Mouse (Mus musculus) midbrain, embryonic 11.5 days (tissue): Measurements from ENCODE around the gene Prkag2. TPM values are rescaled to one million over a fixed set of nuclear protein-coding genes. Genes with fewer than 3 reads are reported as not detected.

ENCODE experiments used
- ATAC-seq: fragments of 200-750 bp; cut with Nextera tagmentation; 2 replicates; pipeline ENCODE4 v1.8.0; 2017; ENCODE audit warnings: moderate TSS enrichment, moderate library complexity; ENCODE audit not compliant: low FRiP score
- DNase-seq: peaks from one replicate; pipeline ENCODE4 v3.0.0; 2015; ENCODE audit warnings: low spot score; ENCODE audit errors: missing footprints
- H3K27ac ChIP-seq: fragments of 300-500 bp; sonication (generic); 2 replicates; pipeline ENCODE4 v1.5.1; 2014; ENCODE audit warnings: low read depth, low read length
- H3K27me3 ChIP-seq: fragments of 300-500 bp; sonication (generic); 2 replicates; pipeline ENCODE4 v1.6.1; 2014; ENCODE audit warnings: mild to moderate bottlenecking, low read length, moderate library complexity, mixed read lengths; ENCODE audit not compliant: control insufficient read depth, insufficient read depth
- H3K36me3 ChIP-seq: fragments of 300-500 bp; sonication (generic); 2 replicates; pipeline ENCODE4 v1.6.1; 2014; ENCODE audit warnings: mild to moderate bottlenecking, low read length, moderate library complexity, mixed read lengths; ENCODE audit not compliant: control insufficient read depth, insufficient read depth
- H3K4me1 ChIP-seq: fragments of 300-500 bp; sonication (generic); 2 replicates; pipeline ENCODE4 v1.6.1; 2014; ENCODE audit warnings: low read length; ENCODE audit not compliant: control insufficient read depth, insufficient read depth
- H3K4me2 ChIP-seq: fragments of 300-500 bp; sonication (generic); 2 replicates; pipeline ENCODE4 v1.6.1; 2014; ENCODE audit warnings: mild to moderate bottlenecking, moderate library complexity
- H3K4me3 ChIP-seq: fragments of 300-500 bp; sonication (generic); 2 replicates; pipeline ENCODE4 v1.5.1; 2014; ENCODE audit warnings: low read depth, low read length
- H3K9ac ChIP-seq: fragments of 300-500 bp; sonication (generic); 2 replicates; pipeline ENCODE4 v1.6.1; 2014; ENCODE audit warnings: low read length
- H3K9me3 ChIP-seq: fragments of 300-500 bp; sonication (generic); 2 replicates; pipeline ENCODE4 v1.6.1; 2016; ENCODE audit warnings: low read length; ENCODE audit not compliant: control insufficient read depth
- WGBS: fragments of 180-500 bp; shearing (Covaris S2); extraction: QIAGEN DNeasy Blood & Tissue Kit; methylation state at CpG from one replicate; pipeline ENCODE4 v1.1.7; 2014; 5-methylcytosine and 5-hydroxymethylcytosine counted together
- polyA plus RNA-seq: library from polyadenylated mRNA; unstranded; fragments of >200 nt; fragmentation: Nextera tagmentation; extraction: Ambion mirVana; gene quantifications from 2 replicates; pipeline ENCODE4 v1.2.1, GENCODE M21; 2014

The Prkag2 gene
- polyA plus RNA-seq, 1 experiment from 2014 or later = 59.8 TPM

DNA sequence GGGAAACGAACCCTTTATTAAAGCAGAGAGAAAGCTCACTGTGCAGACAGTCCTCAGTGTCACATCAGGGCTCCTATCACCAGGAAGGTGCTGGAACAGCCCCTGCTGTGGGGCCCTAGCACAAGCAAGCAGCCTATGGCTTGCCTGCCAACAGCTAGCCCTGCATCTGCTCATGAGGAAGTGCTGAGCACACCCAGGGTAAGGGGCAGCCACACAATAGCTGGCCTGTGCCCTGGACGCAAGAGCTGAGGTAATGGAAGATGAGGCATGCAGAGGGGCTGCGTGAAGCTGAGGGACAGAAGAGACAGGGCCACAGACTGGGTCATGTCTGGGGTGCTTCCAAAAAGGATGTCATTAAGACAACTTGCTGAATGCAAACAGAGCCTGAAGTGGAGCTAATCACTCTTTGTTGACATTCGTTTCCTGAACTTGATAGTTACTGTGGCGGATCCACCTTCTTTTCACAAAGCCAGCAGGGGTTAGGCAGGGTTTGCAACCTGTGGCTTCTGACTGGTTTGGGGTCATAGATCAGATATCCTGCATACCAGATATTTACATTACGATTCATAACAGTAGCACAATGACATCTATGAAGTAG is 94.8 kb downstream of the Prkag2 start:
- Histone ChIP-seq H3K4me1 (peaks cover 8% of the 10 kb centered on the region), H3K4me2 (no peak overlapping the region), H3K9ac (no peak overlapping the region), H3K27me3 (no peaks in the 10 kb centered on the region; the same call in 1 of the 2 replicates), H3K4me3 (no peak overlapping the region), H3K36me3 (no peaks in the 10 kb centered on the region), H3K9me3 (no peaks in the 10 kb centered on the region), H3K27ac (no peak overlapping the region)
- WGBS = 32% methylated on average over 6 of the region's 6 CpGs
- DNase-seq (no peak), ATAC-seq (no peak)

- H3K4me1 ChIP-seq = no peaks in the 10 kb centered on the region
- H3K4me2 ChIP-seq = no peak overlapping the region
- no peaks in the 10 kb centered on the region for H3K27me3 ChIP-seq
- H3K9ac ChIP-seq = no peak overlapping the region
- no peak overlapping the region for H3K4me3 ChIP-seq
- ATAC-seq (no peak), DNase-seq (no peak)
- H3K9me3 ChIP-seq = no peaks in the 10 kb centered on the region
- H3K27ac ChIP-seq = no peak overlapping the region
- WGBS = 71% methylated on average over 8 of the region's 8 CpGs
- no peaks in the 10 kb centered on the region for H3K36me3 ChIP-seq
These were observed 99.0 kb downstream of the Prkag2 start for GRCm38 (mm10) chr5:25001391-25001794.

DNA sequence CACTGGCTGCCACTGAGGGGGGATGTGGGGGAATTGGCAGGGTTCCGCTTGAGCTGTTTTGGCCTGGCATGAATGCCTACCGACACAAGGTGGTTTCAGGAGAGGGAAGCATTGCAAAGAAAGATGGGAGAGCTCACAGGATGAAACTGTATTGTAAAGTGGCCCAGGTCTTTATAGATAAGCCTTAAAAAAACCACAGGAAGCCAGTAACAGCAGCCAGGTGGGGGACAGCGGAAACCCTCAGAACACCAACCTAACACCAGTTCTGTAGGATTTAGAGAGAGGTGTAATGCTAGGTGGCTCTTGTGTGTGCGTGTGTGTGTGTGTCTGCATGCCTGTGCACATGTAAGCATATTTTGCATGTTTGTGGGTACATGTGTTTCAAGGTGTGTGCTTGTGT is 101.1 kb downstream of the Prkag2 start:
- no peak overlapping the region for H3K4me3 ChIP-seq
- no peak overlapping the region for H3K27ac ChIP-seq
- no peak overlapping the region for H3K9ac ChIP-seq
- DNase-seq (no peak), ATAC-seq (no peak)
- 77% methylated on average over 4 of the region's 4 CpGs for WGBS
- no peaks in the 10 kb centered on the region for H3K36me3 ChIP-seq
- H3K9me3 ChIP-seq = no peaks in the 10 kb centered on the region
- no peaks in the 10 kb centered on the region for H3K4me1 ChIP-seq
- H3K4me2 ChIP-seq = no peak overlapping the region
- H3K27me3 ChIP-seq = no peaks in the 10 kb centered on the region

DNA sequence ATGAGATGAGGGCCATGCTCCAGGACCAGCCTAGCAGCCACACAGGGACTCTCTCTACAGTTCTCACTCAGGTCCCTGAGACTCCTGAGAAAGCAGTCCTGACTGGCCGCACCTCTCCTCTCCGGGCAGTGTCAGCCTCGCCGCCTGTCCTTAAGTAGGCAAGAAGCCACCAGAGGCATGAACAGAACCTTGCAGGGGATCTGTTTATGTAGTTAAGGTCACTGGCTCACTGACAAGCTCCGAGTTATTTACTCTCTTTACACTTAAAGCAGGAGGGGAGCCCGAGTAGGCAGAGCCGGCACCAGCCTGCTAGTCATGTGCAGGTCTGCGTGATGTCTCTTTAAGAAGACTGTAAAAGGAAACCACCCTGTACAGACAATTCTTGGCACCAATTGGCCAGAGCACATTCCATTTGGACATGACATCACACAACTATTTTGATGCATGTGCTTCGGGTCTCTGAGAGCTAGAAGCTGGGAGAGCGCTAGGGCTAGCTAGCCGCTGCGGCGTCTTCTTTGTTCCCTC is 104.8 kb downstream of the Prkag2 start:
- Histone ChIP-seq H3K9ac (no peak overlapping the region), H3K4me1 (no peaks in the 10 kb centered on the region), H3K4me2 (no peak overlapping the region), H3K9me3 (no peaks in the 10 kb centered on the region), H3K4me3 (no peak overlapping the region), H3K36me3 (no peaks in the 10 kb centered on the region), H3K27me3 (no peaks in the 10 kb centered on the region), H3K27ac (no peak overlapping the region)
- DNase-seq = no peak
- ATAC-seq = no peak
- WGBS = 77% methylated on average over 13 of the region's 13 CpGs

DNA sequence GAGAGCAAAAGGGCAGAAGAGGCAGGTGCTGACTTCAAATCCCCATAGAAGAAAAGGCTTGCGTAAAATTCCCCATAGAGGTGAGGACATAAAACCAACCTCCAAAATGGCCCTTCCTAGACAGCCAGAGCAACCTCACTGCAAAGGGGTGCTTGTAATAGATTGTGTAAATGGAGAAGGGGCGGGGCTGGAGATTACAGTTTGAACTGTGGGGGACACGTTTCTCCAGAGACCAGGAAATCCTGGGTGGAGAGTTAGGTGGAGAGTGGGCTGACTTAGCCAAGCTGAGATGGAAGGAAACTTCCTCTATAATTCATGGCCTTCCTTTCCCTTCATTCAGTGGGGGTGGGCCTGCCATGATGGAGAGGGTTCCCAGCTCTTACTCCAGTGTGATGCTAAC is 107.3 kb downstream of the Prkag2 start:
- Histone ChIP-seq H3K9me3 (no peaks in the 10 kb centered on the region), H3K4me3 (no peak overlapping the region)

DNA sequence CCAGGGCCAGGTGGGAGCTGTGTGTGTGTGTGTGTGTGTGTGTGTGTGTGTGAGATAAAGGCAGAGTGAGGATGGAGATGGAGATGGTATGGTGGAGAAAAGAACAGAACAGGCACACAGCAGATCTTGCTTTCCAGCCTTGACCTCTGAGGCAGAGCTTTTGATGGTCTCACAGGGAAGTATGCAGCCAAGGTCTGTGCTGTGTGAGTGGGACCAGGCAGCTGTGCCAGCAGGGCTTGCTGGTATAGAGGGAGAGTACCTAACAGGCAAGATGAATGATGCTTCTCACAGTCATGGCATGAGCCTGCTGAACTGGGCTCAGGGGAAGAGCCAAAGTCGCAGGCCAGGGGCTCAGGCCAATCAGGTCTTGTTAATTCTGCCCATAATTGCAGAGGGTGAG is 108.9 kb downstream of the Prkag2 start:
- Histone ChIP-seq H3K9ac (no peak overlapping the region), H3K4me3 (no peak overlapping the region), H3K4me1 (no peaks in the 10 kb centered on the region), H3K36me3 (no peaks in the 10 kb centered on the region), H3K4me2 (no peak overlapping the region), H3K27ac (no peak overlapping the region), H3K27me3 (no peaks in the 10 kb centered on the region), H3K9me3 (no peaks in the 10 kb centered on the region)
- no peak for ATAC-seq
- DNase-seq = no peak
- WGBS = 65% methylated on average over 1 of the region's 1 CpGs

More for the DNA sequence above, 107.3 kb downstream of the Prkag2 start:
- DNase-seq (no peak), ATAC-seq (no peak)
- H3K4me1 ChIP-seq = no peaks in the 10 kb centered on the region
- no peak overlapping the region for H3K4me2 ChIP-seq
- no peak overlapping the region for H3K27ac ChIP-seq
- 74% methylated on average over 3 of the region's 3 CpGs for WGBS
- H3K9ac ChIP-seq = no peak overlapping the region
- H3K27me3 ChIP-seq = no peaks in the 10 kb centered on the region
- H3K36me3 ChIP-seq = no peaks in the 10 kb centered on the region

DNA sequence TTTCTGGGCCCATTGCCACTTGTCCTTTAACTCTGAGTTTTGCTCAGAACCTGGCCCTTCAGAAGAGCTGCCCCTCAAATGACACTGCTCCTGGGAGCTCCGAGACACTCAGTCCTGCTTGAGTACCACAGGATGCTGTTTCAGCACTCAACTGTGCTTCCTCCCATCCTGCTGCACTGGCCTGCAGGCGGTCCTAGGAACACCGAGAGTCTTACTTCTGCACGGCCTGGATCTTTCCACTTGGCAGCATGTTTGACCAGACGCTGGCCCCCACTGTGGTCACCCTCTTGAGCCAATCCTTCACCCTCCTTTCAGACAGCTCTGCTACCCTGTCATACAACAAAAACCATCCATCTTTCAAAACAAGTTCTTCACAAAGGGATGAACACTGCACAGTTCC is 110.0 kb downstream of the Prkag2 start:
- no peak overlapping the region for H3K9ac ChIP-seq
- ATAC-seq (no peak), DNase-seq (no peak)
- H3K4me2 ChIP-seq = no peak overlapping the region
- peaks cover 4% of the 10 kb centered on the region; the same call in 1 of the 2 replicates for H3K4me1 ChIP-seq
- no peaks in the 10 kb centered on the region for H3K27me3 ChIP-seq
- no peak overlapping the region for H3K27ac ChIP-seq
- no peak overlapping the region for H3K4me3 ChIP-seq
- H3K36me3 ChIP-seq = no peaks in the 10 kb centered on the region
- H3K9me3 ChIP-seq = no peaks in the 10 kb centered on the region
- 73% methylated on average over 5 of the region's 5 CpGs for WGBS

DNA sequence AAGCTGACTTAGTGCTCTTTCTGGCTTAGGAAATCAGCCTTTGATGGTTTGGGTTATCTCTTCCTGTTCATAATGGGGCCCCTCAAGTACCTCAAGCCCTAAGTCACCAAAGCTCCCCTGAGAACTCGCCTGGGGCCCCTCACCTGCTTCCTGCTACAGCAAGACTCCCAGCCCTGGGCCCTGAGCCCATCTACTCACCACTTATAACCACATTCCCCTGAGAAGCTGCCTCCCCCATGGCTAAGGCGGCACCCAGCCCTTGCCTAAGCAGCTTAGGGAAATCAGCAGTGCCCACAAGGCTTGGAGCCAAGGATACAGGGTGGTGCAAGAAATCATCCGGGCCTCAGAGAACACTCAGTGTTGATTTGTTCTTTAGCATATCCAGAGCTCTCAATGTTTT is 110.8 kb downstream of the Prkag2 start:
- H3K27me3 ChIP-seq = no peaks in the 10 kb centered on the region
- no peak overlapping the region for H3K4me3 ChIP-seq
- DNase-seq (no peak), ATAC-seq (no peak)
- 54% methylated on average over 3 of the region's 3 CpGs for WGBS
- H3K9me3 ChIP-seq = no peaks in the 10 kb centered on the region
- H3K4me1 ChIP-seq = peaks cover 4% of the 10 kb centered on the region; the same call in 1 of the 2 replicates
- H3K4me2 ChIP-seq = no peak overlapping the region
- H3K27ac ChIP-seq = no peak overlapping the region
- H3K36me3 ChIP-seq = no peaks in the 10 kb centered on the region
- H3K9ac ChIP-seq = no peak overlapping the region

DNA sequence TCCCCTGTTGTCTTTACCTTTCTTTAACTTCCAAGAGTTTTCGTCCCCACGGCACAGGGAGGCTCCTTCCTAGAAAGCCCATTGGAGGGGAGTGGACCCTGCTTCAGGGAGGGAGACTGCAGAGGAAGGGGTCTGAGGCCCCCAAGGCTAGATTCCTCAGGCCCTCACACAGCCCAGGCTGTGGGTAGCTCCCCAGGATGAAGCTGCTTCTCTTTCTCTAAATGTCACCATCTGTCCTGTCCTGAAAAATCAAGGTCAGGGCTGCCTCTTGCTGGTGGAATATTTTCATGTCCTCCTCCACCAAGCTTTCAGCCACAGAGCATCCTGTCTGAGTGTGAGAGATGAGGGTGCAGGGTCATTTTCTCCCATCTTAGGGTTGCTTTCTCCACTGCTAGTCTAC is 113.5 kb downstream of the Prkag2 start:
- no peaks in the 10 kb centered on the region for H3K27me3 ChIP-seq
- no peaks in the 10 kb centered on the region for H3K9me3 ChIP-seq
- H3K4me3 ChIP-seq = no peak overlapping the region
- peaks cover 4% of the 10 kb centered on the region; the same call in 1 of the 2 replicates for H3K4me1 ChIP-seq
- H3K36me3 ChIP-seq = no peaks in the 10 kb centered on the region
- WGBS = 35% methylated on average over 2 of the region's 2 CpGs
- H3K9ac ChIP-seq = no peak overlapping the region
- no peak overlapping the region for H3K27ac ChIP-seq
- ATAC-seq (no peak), DNase-seq (no peak)
- no peak overlapping the region for H3K4me2 ChIP-seq
